Mouse (Mus musculus): Measurements from ENCODE around the gene Rras2. TPM values are rescaled to one million over a fixed set of nuclear protein-coding genes. Genes with fewer than 3 reads are reported as not detected.

The Rras2 gene
- polyA plus RNA-seq, 1 experiment from 2014 or later, result 21.8 TPM

GRCm38 (mm10) chr7:114011726-114012443 lies 105.7 kb downstream of the Rras2 start:
- WGBS, result 63% methylated on average over 9 of the region's 9 CpGs
- Histone ChIP-seq H3K27me3 (no peaks in the 10 kb centered on the region), H3K9ac (no peak overlapping the region), H3K36me3 (no peaks in the 10 kb centered on the region), H3K27ac (no peak overlapping the region), H3K4me2 (replicated peaks) (no peak overlapping the region), H3K4me3 (no peak overlapping the region), H3K9me3 (no peaks in the 10 kb centered on the region), H3K4me1 (no peaks in the 10 kb centered on the region)
- ATAC-seq (ENCODE audit: low FRiP score, low read depth), result no peak

GRCm38 (mm10) chr7:114007565-114007964 lies 110.0 kb downstream of the Rras2 start:
- ATAC-seq (ENCODE audit: low FRiP score, low read depth), result no peak
- H3K9me3 ChIP-seq, result no peaks in the 10 kb centered on the region
- H3K36me3 ChIP-seq, result no peaks in the 10 kb centered on the region
- 67% methylated on average over 5 of the region's 5 CpGs for WGBS
- peaks cover 14% of the 10 kb centered on the region; the same call in 1 of the 2 replicates for H3K27me3 ChIP-seq
- no peak overlapping the region for H3K4me2 ChIP-seq (replicated peaks)
- no peak overlapping the region for H3K4me3 ChIP-seq
- no peak overlapping the region for H3K27ac ChIP-seq
- no peak overlapping the region for H3K9ac ChIP-seq
- no peaks in the 10 kb centered on the region for H3K4me1 ChIP-seq

GRCm38 (mm10) chr7:114006456-114006855 lies 111.1 kb downstream of the Rras2 start:
- Histone ChIP-seq H3K4me2 (replicated peaks) (no peak overlapping the region), H3K27ac (no peak overlapping the region), H3K27me3 (peaks cover 14% of the 10 kb centered on the region; the same call in 1 of the 2 replicates), H3K36me3 (no peaks in the 10 kb centered on the region), H3K9ac (no peak overlapping the region), H3K4me1 (no peaks in the 10 kb centered on the region), H3K9me3 (no peaks in the 10 kb centered on the region), H3K4me3 (no peak overlapping the region)
- 80% methylated on average over 8 of the region's 8 CpGs for WGBS
- ATAC-seq (ENCODE audit: low FRiP score, low read depth), result no peak

GRCm38 (mm10) chr7:114005499-114005898 lies 112.1 kb downstream of the Rras2 start:
- Histone ChIP-seq H3K4me3 (no peak overlapping the region), H3K9me3 (no peaks in the 10 kb centered on the region), H3K4me1 (no peaks in the 10 kb centered on the region), H3K36me3 (no peaks in the 10 kb centered on the region), H3K27me3 (peaks cover 14% of the 10 kb centered on the region; the same call in 1 of the 2 replicates), H3K4me2 (replicated peaks) (no peak overlapping the region), H3K9ac (no peak overlapping the region), H3K27ac (no peak overlapping the region)
- no peak for ATAC-seq (ENCODE audit: low FRiP score, low read depth)
- 73% methylated on average over 5 of the region's 5 CpGs for WGBS

- Histone ChIP-seq H3K9me3 (no peaks in the 10 kb centered on the region), H3K4me1 (no peaks in the 10 kb centered on the region), H3K27ac (no peak overlapping the region), H3K9ac (no peak overlapping the region), H3K36me3 (no peaks in the 10 kb centered on the region), H3K27me3 (peaks cover 14% of the 10 kb centered on the region; the same call in 1 of the 2 replicates), H3K4me3 (no peak overlapping the region), H3K4me2 (replicated peaks) (no peak overlapping the region)
- no peak for ATAC-seq (ENCODE audit: low FRiP score, low read depth)
- WGBS, result 18% methylated on average over 5 of the region's 5 CpGs
Measured at GRCm38 (mm10) chr7:114004171-114004570, 113.4 kb downstream of the Rras2 start.

GRCm38 (mm10) chr7:113997675-113998354 lies 119.8 kb downstream of the Rras2 start:
- Histone ChIP-seq H3K4me2 (replicated peaks) (no peak overlapping the region), H3K4me1 (no peaks in the 10 kb centered on the region), H3K36me3 (no peaks in the 10 kb centered on the region), H3K27me3 (no peaks in the 10 kb centered on the region), H3K27ac (no peak overlapping the region), H3K9me3 (no peaks in the 10 kb centered on the region), H3K4me3 (no peak overlapping the region), H3K9ac (no peak overlapping the region)
- 67% methylated on average over 7 of the region's 7 CpGs for WGBS
- ATAC-seq (ENCODE audit: low FRiP score, low read depth), result no peak

Other genes with a start within 250 kb of the Rras2 start
- 136 and 143 TPM in 2 replicates for gene Copb1, start 136.9 kb upstream of the Rras2 start, polyA plus RNA-seq (2015; fragmentation: Nextera tagmentation; extraction: Ambion mirVana)
- gene Psma1, start 158.3 kb upstream of the Rras2 start, polyA plus RNA-seq (2015; fragmentation: Nextera tagmentation; extraction: Ambion mirVana), result 408 and 411 TPM in 2 replicates

All from limb, embryonic 13.5 days (tissue).